Mouse (Mus musculus) right cerebral cortex, postnatal 10 days (tissue): ENCODE data around the gene Tjap1.

ENCODE experiments used
- DNase-seq, 2 experiments: peaks; one replicate each; pipeline ENCODE4 v3.0.0; 2021; ENCODE audit warnings: low spot score in 2 of 2

The Tjap1 gene

DNA sequence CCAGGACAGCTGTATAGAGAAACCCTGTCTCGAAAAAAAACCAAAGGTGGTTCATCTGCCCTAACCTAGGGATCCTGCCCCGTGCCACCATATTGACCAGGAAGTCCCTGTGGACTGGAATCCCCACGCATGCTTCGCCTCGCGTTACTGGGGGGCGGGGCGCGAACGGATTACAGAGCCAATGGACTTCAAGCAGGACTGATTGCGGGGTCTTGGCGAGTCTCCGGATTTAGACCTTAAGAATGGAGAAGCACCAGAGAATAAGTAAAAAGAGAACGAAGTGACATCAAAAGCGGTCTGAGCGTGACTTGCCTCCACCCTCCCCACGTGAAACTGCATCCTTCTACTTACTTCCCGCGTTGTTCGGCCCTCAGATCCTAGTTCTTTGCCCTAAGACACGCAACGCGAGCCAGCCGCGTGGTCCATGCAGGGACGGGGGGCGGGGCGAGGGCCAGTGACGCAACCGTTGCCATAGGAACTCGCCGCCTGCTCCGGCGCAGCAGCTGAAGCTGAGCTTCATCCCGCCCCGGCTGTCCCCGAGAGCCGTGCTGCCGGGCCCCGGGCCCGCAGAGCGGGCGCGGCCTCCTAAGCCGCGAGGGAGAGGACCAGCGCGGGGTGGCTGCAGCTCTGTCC lies 29.3 kb downstream of the Tjap1 start, which contains the start of gene Lrrc73:
Gene Lrrc73, plus strand, starts transcription at position 80 of the 633 bp plus-strand sequence.
- DNase-seq = peak; percentile 96 to 97

GRCm38 (mm10) chr17:46252571-46253451 lies 30.0 kb downstream of the Tjap1 start:
- DNase-seq = peak in 1 of 2 experiments; percentile 67

DNA sequence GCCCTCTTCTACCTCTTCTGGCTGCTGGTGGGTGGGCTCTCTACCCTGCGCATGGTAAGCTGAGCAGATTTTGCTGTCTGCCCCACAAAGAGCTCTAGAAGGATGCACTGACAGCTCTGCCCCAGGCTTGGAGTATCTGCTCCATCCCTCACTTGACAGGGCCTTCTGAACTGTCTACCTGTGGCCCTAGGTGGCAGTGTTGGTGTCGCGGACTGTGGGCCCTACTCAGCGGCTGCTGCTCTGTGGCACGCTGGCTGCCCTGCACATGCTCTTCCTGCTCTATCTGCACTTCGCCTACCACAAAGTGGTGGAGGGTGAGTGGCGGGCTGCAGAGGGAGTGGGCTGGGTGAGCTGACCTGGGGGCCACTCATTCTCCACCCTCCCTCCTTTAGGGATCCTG lies 31.7 kb downstream of the Tjap1 start:
- DNase-seq = peak in 1 of 2 experiments; percentile 34

DNA sequence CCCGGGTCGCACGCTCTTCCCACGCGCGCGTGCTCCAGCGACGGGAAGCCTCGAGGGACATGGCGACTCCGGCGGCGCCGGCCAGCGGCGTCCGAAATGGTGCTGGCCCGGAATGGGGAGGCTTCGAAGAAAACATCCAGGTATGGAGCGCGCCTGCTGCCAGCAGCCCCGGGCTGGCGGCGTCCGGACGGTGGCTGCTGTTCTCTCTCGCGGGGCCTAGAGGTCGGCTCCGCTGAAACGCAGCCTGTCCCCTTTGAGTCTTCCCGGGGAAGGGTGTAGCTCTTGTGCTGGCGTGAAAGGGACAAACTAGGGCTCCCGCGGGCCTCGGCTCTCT lies 34.7 kb downstream of the Tjap1 start:
- no peak for DNase-seq

DNA sequence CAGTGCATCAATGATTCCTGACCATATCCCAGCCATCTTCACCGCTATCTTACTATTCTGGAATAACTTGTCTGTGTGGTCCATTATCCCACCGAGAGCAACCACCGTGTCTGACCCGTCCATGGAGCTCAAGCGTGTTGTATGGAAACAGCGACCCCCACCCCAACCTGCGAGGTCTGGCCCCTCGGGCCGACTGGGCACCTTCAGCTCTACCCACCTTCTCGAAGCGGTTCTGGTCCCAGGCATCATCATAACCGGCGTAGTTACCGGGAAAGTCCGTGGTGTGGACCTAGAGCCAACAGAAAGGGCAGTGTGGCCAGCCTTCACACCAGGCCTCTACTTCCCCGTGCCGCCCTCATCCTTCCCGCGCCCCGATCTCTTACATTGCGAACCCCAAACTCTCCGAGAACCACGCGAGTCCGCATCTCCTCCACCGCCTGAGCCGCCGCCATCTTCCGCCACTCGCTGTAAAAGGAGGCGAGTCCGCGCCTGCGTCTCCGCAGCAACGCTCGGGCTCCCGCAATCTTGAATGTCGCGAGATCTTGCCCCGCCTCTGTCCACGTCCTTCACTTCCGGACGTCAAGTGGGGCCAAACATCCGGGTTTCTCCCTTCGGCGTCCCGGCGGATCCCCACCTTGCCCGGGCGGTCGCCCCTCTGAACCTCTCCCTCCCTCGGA lies 35.2 kb downstream of the Tjap1 start, which contains the start of the genes Polr1c and Yipf3:
Gene Polr1c, minus strand, starts transcription at position 543 of the 677 bp plus-strand sequence.
Gene Yipf3, plus strand, starts transcription at position 569 of the 677 bp plus-strand sequence.
- DNase-seq = peak; percentile 97

DNA sequence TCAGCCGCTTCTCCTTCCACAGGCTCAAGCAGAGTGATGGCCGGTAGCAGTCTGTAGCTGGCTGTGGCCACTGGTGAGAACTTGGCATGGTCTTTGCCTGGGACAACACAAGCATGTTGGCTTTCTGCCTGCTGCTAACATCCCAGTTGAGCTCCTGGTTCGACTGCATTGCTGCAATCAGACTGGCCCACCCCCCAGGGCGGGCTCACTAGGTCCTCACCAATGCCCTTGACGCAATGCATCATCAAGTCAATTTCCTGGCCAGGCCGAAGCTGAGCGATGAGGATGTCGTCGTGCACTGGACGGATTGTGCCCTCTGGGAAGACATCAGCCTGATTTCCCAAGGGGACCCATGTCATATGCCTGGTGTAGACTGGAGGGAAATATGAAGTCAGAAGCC lies 38.2 kb downstream of the Tjap1 start:
- peak in 1 of 2 experiments; percentile 48 for DNase-seq

- no peak for DNase-seq
These were observed 39.2 kb downstream of the Tjap1 start for GRCm38 (mm10) chr17:46243624-46244023.

DNA sequence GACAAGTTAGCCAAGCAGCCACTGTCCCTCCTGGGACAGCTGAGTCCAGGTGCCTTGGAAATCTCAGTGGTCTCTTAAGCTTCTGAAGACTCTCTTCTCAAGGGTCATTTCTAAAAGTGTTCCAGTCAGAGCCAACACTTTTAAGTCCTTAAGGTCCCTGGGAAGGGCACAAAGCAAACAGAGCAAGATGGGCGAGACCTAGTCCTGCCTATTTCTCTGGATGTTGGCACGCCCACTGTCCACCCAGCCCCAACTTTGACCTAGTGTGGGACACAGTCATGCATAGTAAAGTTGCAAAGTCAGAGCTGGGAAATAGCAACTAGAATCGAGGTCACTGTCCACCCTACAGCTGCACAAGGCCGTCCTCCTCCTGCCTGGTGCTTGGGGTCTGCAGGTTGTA lies 39.8 kb downstream of the Tjap1 start:
- DNase-seq = peak in 1 of 2 experiments; percentile 26

- DNase-seq = peak in 1 of 2 experiments; percentile 23
These were observed 40.6 kb downstream of the Tjap1 start for GRCm38 (mm10) chr17:46242274-46242673.

DNA sequence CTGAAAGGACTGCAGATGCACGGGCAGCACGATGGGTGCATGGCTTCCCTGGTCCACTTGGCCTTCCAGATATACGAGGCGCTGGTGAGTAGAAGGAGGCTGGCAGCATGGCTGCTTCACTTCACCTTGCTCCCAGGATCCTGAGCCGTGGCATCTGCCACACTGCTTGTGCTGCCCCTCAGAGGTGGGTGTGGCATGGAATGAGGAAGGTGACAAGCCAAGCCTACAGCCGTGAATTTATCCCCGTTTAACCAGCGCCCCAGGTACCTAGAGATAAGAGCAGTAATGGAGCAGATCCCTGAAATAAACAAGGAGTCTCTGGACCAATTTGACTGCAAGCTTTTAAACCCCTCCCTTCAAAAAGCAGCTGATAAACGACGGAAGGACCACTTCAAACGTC lies 41.4 kb downstream of the Tjap1 start:
- no peak for DNase-seq

DNA sequence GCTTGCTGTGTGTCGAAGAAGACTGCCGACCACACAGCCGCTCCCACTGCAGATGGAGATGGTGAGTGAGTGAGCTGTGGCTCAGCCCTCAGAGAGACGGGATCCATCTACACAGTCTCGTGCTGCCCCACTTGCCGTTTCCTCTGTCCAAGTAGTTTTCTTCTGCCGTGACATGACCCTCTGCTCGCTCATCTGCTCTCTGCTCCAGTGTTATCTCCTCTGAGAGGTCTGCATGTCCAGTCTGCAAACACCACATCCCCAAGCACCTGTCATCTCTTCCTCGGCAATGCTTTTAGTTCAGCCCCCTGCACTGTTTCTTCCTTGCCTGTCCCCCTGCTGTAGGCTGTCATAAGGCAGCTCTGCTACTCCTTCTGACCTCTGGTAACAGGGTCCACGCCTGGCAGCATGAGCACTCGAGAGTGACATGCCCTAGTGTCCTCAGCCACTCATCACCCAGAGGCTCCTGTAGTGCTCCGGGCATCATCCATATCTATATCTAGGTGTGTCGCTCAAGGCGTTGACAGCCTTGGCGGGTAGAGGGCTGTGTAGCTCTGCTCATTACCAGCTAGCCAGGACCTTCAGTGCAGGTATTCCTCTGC lies 43.2 kb downstream of the Tjap1 start:
- DNase-seq = no peak

- DNase-seq = no peak
These were observed 45.3 kb downstream of the Tjap1 start for GRCm38 (mm10) chr17:46237480-46237879.

DNA sequence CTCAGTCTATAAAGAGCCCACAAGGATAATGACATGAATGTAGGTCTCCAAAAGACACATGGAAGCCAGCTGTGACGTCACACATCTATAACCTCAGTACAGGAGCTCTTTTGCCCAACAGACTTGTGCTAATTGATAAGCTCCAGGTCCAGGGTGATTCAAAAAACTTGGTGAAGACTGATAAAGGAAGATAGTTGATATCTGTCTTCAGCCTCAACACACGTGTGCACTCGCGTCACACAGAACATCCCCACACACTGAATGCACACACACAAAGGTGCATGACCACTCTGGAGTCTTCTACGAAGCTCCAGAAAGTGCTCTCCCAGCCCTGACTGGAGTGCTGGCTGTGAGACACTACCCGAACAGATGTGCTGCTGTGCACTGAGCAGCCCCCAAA lies 45.7 kb downstream of the Tjap1 start:
- no peak for DNase-seq

GRCm38 (mm10) chr17:46236067-46236466 lies 46.8 kb downstream of the Tjap1 start:
- DNase-seq = no peak

DNA sequence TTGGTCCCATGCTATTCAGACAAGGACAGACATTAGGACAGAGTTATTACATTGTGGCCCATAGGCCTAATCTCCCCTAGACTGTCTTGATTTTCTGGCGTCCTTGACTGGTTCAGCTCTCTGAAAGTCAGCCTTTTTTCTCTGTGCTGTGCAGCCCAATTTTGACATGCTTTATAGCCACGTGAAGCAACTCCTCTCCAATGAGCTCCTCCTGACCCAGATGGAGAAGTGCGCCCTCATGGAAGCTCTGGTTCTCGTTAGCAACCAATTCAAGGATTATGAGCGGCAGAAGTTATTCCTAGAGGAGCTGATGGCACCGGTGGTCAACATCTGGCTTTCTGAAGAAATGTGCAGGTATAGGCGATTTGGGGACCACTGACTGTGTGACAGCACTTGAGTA lies 55.2 kb downstream of the Tjap1 start:
- no peak for DNase-seq

- no peak for DNase-seq
These were observed 61.2 kb downstream of the Tjap1 start for GRCm38 (mm10) chr17:46221601-46222000.

- DNase-seq = no peak
These were observed 72.3 kb downstream of the Tjap1 start for GRCm38 (mm10) chr17:46210550-46210949.
